Mouse (Mus musculus): ENCODE results near the gene Cyp2t4.

DNA sequence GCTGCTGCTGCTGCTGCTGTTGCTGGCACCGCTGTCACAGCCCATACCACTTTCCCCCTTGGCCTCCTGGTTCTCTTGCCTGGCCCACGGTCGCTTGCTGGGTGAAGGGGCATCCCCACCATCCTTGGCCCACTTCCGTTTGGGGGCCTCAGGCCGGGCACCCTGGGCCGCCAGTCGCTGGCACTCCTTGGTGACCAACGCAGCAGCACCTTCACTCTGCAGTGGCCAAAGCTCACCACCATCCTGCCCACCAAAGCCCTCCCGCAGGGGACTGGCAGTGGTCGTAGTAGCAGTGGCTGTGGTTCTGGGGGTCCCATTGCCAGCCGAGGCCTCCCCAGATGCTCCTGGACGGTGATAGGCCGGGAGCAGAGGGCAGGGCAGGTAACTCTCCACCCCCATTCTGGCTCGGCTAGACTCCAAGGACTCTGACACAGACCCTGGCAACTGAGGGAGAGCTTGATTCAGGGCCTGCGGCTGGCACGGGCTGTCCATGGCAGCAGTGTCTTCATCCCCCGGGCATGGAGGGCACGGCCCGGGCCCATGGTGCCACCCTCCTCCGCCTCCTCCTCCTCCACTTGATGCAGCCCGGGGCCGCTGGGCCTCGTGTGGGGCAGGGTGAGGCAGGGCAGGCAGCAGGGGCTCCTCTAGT lies 11.6 kb downstream of the Cyp2t4 start:
- TF ChIP-seq POLR2A (IDR thresholded peaks at IDR 0.05; ENCODE audit: control insufficient read depth, low read depth, low read length) (peak; percentile 35), CTCF (IDR thresholded peaks at IDR 0.05; ENCODE audit: control insufficient read depth, insufficient read depth, insufficient replicate concordance, low read depth, low read length) (no peak)

Measured in testis, adult 2 months (tissue).